Mouse (Mus musculus) lung, postnatal 25 days (tissue): Measurements from ENCODE around the gene Sar1b.
"Not testable (repeated sequence)": the region's sequence is repeated elsewhere in the genome, so short reads cannot be mapped to it uniquely, and the experiment has no call there.

Experiments
- DNase-seq: peaks from one replicate; pipeline ENCODE4 v3.0.0; 2022; ENCODE audit warnings: low spot score

Sar1b gene

DNA sequence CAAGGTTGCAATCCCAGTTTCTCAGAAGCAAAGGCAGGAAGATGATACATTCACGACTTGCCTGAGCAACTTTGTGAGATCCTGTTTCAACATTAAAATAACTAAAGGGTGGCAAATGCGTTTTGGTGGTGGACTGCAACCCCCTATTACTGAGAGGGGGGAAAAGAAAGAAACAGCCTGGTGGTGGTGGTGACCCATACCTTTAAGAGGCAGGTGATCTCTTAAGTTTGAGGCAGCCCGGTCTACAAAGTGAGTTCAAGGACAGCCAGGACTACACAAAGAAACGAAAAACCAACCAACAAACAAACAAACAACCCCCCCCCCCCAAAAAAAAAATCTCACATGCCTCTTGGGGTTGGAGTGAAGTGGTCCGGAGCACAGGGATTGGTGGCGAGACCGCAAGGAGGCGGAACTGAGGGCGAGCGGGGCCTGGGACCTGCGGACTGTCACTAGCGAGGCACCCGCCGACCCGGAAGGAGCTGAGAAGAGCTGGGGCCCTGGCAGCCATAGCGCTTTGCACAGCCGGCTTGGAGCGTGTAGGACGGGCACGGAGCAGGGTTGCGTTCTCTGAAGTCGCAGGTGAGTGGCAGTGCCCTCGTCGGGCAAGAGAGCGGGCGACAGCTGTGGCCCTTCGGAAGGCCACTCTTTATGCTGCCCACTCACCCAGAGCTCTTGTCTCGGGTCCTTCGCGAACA, at the start of gene Sar1b, which contains the start of gene Sec24a:
TSS of gene Sar1b (plus strand) at position 475 of the 695 bp plus-strand sequence.
TSS of gene Sec24a (minus strand) at position 422 of the 695 bp plus-strand sequence.
- DNase-seq: peak; percentile 84

- DNase-seq: no peak
Measured at GRCm38 (mm10) chr11:51721066-51721465, 42.4 kb upstream of the Sar1b start.

GRCm38 (mm10) chr11:51732883-51733282, 30.6 kb upstream of the Sar1b start:
- no peak for DNase-seq

GRCm38 (mm10) chr11:51734218-51734617, 29.3 kb upstream of the Sar1b start:
- not testable (repeated sequence) for DNase-seq

DNA sequence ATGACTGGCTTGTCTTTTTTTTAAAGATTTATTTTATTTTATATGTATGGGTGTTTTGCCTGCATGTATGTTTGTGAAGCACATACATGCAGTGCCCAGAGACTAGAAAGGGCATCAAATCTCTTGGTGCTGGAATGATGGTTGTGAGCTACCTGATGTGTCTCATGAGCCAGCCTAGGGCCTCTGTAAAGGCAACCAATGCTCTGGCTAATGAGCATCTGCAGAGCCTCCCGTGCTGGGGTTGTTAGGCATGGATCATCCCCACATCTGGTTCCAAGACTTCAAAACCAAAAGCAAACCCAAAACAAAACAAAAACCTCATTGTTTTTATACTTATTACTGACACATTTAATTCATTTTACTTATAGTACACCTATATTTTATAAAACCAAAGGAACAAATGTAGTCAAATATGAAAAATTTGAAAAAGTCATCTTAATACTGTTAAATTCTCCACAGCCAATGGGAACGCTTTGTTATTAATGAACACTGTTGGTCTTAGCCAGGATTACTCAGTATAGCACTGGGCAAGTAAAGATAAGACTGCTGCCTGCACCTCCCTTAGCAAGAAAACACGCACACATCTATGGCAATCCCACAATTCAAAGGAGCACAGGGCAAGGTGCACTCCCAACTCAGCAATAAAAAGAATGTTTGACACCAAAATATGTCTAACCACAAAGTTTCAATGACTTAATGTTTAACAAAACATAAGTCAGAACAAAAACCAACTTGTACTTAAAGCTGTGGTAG, 24.7 kb upstream of the Sar1b start:
- DNase-seq: no peak

DNA sequence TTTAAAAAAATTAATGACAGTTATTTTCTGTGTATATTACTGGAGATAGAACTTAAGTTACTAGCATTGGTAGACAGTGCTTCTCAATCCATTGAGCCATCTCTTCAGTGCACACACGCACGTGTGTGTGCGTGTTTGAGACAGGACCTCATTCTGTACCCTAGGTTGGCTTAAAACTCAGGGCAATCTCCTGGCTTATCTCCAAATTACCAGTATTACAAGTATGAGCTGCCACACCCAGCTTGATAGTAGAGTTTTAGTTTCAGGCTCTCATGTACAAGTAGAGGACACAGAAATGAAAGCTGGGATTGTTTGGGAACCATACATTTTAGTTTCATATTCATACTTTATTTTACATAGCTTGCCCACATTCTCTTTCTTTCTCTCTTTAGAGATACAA, 22.8 kb upstream of the Sar1b start:
- DNase-seq: no peak

GRCm38 (mm10) chr11:51746096-51746495, 17.4 kb upstream of the Sar1b start:
- no peak for DNase-seq

DNA sequence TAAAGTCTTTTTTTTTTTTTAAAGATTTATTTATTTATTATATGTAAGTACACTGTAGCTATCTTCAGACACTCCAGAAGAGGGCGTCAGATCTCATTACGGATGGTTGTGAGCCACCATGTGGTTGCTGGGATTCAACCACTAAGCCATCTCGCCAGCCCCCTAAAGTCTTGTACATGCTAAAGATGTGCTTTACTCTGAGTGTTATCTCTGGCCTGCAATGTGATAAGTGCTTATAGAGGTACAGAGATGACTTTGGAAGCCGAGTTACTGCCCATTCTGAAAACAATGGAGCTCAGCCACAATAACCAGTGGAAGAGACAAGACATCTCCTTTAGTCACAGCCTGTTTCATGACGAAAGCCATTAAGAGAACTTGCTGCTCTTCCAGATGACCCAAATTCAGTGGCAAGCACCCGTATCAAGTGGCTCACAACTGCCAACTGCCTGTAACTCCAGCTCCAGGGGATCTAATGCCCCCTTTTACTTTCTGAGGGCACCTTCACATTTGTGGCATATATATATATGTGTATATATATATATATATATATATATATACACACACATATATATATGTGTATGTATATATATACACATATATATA, 11.8 kb upstream of the Sar1b start:
- DNase-seq: not testable (repeated sequence)

DNA sequence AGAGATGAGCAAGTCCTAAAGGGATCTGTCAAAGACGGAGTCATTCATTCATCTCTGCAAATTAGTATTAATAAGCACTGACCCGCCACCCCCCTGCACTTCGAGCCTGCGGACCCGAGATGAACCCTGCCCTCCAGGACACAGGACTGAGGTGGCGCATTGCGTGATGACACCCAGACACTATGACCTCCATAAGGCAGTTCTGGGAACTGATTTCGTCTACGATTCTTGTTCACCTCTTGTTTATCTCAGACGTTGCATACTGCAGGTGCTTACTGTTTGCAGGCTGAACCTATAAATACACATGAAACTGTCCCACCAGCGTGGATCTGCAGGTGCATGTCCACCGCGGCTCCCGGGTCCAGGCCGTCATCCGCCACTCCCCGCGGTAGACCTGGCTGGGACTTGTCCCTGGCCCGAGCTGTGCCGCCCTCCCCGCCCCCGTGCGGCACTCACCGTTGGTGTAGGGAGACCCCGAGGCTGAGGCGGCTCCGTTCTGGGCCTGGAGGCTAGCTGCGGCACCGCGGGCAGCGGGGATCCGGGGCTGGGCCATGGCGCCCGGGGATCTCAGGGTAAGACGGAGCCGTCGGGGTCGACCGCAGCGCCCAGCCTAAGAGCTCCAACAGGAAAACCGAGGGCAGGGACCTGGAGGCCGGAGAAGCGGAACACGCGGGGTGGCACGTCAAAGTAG, 7.7 kb upstream of the Sar1b start:
- DNase-seq: no peak

DNA sequence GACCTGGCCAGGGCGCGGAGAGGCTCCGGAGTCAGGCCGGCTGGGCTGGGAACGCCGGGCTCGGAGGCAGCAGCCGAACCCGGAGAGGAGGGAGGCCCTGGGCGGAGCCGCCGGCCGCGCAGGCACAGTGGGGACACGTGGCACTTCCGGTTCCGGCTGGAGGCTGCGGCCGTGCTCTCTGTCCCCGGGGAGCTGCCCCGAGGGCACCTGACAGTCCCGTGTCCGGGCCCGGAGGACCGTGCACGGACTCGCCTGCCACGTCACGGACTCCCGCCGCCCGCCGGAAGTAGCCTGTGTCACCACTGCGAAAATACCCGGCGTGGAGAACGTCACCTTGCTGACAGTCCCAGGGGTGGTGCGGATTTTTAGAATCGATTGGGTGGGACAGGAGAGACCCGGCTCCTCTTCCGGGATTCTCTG, 7.1 kb upstream of the Sar1b start:
- peak; percentile 94 for DNase-seq

- DNase-seq: no peak
Measured at GRCm38 (mm10) chr11:51757023-51757422, 6.5 kb upstream of the Sar1b start.

GRCm38 (mm10) chr11:51757625-51758024, 5.9 kb upstream of the Sar1b start:
- DNase-seq: no peak

DNA sequence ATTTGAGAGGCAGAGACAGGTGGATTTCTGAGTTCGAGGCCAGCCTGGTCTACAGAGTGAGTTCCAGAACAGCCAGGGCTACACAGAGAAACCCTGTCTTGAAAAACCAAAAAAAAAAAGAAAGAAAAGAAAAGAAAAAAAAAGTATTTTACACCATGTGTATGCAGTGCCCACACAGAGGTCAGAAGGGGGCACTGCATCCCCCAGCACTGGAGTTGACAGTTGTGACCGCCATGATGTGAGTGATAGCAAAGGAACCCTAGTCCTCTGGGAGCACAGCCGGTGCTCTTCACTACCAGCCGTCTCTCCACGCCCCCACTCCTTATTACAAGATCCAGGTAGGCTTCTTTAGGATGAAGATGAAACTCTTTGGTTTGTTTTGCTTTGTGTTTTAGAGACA, 5.3 kb upstream of the Sar1b start:
- DNase-seq: not testable (repeated sequence)

DNA sequence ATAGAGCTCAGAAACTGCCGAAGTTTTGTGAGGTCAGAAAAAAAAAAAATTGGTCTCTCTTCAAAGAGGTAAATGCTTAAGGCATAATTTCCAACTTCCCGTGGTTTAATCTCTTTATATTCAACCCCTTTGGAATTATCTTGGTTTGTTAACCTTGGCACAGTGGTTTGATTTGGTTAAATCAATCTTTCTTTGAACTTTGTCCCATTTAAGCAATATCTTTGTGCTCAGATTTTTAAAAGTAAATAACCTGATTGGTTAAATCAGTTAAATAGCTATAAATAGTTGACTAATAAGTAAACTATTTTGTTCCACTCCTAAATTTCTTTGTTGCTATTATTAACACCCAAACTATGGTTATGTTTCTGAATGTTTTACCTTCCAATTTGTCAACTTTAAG, 4.2 kb upstream of the Sar1b start:
- no peak for DNase-seq

DNA sequence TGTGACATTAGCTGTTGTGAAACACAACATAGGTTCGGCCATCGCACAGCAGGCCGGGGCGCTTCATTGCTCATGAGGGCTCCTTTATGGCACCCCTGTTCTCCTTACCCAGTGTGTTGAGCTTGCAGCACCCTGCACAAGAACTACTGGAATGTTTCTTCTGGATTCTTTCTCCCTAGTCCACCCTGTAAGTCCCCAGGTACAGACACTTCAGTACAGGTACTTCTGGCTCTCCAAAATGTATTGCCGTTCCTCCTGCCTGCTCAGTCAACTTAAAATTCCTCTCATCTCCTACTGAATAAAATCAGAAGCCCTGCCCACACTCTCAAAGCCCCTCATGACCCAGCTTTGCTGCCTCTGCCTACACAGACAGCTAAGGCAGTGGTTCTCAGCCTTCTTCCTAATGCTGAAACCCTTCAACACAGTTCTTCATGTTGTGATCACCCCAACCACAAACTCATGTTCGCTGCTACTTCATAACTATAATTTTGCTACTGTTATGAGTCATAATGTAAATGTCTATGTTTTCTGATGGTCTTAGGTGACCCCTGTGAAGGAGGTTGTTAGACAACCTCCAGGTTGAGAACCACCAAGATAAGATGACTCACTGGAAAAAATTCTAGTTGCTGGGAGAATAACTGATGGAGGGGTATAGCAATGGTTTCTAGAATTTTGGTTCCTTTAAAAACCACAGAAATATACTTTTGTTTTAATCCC, 3.4 kb upstream of the Sar1b start:
- peak; percentile 57 for DNase-seq

GRCm38 (mm10) chr11:51761241-51761640, 2.2 kb upstream of the Sar1b start:
- no peak for DNase-seq

DNA sequence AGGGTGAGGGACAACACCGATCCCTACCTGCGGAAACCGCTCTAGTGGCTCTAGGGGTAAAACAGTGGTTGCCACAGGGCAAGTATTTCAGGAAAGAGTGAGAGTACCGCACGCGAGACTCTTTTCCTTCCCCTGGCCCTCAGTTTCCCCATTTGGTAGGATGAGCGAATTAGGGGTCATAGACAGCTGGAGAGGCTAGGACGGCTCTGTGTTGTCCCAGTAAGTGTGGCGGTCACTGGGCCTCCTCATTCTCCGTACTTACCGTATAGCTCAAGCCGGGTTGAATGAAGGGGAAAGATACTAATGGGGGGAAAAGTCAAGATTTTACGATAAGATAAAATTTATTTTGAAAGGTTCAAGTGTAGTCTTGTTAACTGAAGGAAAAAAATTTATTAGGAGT, 468 bp downstream of the Sar1b start:
- DNase-seq: no peak

DNA sequence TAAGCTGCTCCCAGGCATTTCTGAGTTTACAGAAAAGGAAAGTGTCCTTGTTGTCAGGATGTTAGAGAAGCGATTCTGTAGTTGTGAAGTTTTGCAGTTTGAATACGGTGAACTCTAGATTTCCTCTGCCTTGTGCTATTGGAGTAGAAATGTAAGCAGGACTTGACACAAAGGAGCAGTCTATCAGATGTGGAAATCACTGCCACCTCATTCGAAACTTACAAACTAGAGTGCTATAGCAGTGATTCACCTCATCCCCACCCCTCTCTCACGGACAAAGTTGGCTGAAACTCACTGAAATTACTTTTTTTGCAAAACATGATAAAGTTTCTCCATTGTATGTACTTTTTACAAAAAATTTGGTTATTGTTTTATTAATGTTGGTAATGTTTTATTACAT, 1.3 kb downstream of the Sar1b start:
- no peak for DNase-seq

GRCm38 (mm10) chr11:51767579-51768220, 4.2 kb downstream of the Sar1b start:
- no peak for DNase-seq

DNA sequence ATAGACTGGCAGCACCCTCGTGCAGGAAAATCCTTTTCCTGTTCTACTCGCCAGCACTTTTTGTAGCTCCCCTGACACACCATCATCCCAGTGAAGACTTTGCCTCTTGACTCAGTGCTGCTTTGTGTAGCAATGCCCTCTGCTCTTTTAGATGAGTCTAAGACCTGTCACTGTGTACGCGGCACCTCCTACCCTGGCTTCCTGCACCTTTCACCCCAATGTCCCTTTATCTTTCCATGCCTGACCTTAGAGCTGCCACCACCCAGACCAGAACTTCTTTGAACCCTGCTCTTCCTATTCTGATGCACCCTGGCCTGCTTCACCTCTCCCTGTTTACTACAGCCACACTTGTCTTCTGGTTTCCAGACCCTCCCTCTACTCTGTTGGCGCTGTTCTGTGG, 4.8 kb downstream of the Sar1b start:
- DNase-seq: no peak

GRCm38 (mm10) chr11:51775507-51775906, 12.0 kb downstream of the Sar1b start:
- no peak for DNase-seq
